Mouse (Mus musculus) layer of hippocampus, postnatal 14 days (tissue): ENCODE results near the gene Ptger1. TPM values are rescaled to one million over a fixed set of nuclear protein-coding genes. Genes with fewer than 3 reads are reported as not detected.

ENCODE experiments used
- DNase-seq, 2 experiments: peaks; one replicate each; pipeline ENCODE4 v3.0.0; 2021 to 2022; ENCODE audit warnings: low spot score in 2 of 2, mixed read lengths in 1 of 2
- total RNA-seq, 2 experiments: library from RNA; stranded (reverse); gene quantifications; 2 replicates each; pipeline ENCODE4 v1.2.3; 2021

The Ptger1 gene
- total RNA-seq, 2 experiments from 2014 or later, result 1.3 to 1.9 TPM

GRCm38 (mm10) chr8:83654725-83655124 is 11.8 kb upstream of the Ptger1 start:
- no peak for DNase-seq

GRCm38 (mm10) chr8:83656043-83656442 is 10.4 kb upstream of the Ptger1 start:
- no peak for DNase-seq

- no peak for DNase-seq
Measured at GRCm38 (mm10) chr8:83656484-83657246, 9.8 kb upstream of the Ptger1 start.

GRCm38 (mm10) chr8:83660545-83660944 is 5.9 kb upstream of the Ptger1 start:
- peak in 1 of 2 experiments; percentile 43 for DNase-seq

- no peak for DNase-seq
Measured at GRCm38 (mm10) chr8:83660995-83661680, 5.3 kb upstream of the Ptger1 start.

- DNase-seq, result peak; percentile 88
Measured at GRCm38 (mm10) chr8:83662421-83662826, 4.1 kb upstream of the Ptger1 start.

- no peak for DNase-seq
Measured at GRCm38 (mm10) chr8:83664096-83664495, 2.4 kb upstream of the Ptger1 start.

GRCm38 (mm10) chr8:83664931-83665625 is 1.4 kb upstream of the Ptger1 start:
- DNase-seq, result no peak

GRCm38 (mm10) chr8:83666866-83667234 is 372 bp downstream of the Ptger1 start:
- DNase-seq, result no peak

GRCm38 (mm10) chr8:83667526-83667925 is 1.0 kb downstream of the Ptger1 start:
- no peak for DNase-seq

GRCm38 (mm10) chr8:83668010-83668916 is 1.8 kb downstream of the Ptger1 start:
- DNase-seq, result peak; percentile 72 to 83

- DNase-seq, result peak in 1 of 2 experiments; percentile 25
Measured at GRCm38 (mm10) chr8:83669013-83669412, 2.5 kb downstream of the Ptger1 start.

- no peak for DNase-seq
Measured at GRCm38 (mm10) chr8:83672936-83673335, 6.5 kb downstream of the Ptger1 start.

- DNase-seq, result no peak
Measured at GRCm38 (mm10) chr8:83674497-83674896, 8.0 kb downstream of the Ptger1 start.

- no peak for DNase-seq
Measured at GRCm38 (mm10) chr8:83679866-83680265, 13.4 kb downstream of the Ptger1 start.

GRCm38 (mm10) chr8:83680603-83681002 is 14.1 kb downstream of the Ptger1 start:
- DNase-seq, result no peak

- DNase-seq, result no peak
Measured at GRCm38 (mm10) chr8:83681099-83681498, 14.6 kb downstream of the Ptger1 start.

GRCm38 (mm10) chr8:83684517-83684916 is 18.0 kb downstream of the Ptger1 start:
- no peak for DNase-seq

- DNase-seq, result no peak
Measured at GRCm38 (mm10) chr8:83689264-83689663, 22.8 kb downstream of the Ptger1 start.

- no peak for DNase-seq
Measured at GRCm38 (mm10) chr8:83693609-83694236, 27.2 kb downstream of the Ptger1 start.
